Mouse (Mus musculus) hindbrain, embryonic 16.5 days (tissue): ENCODE results near the gene Thbs1. TPM values are rescaled to one million over a fixed set of nuclear protein-coding genes. Genes with fewer than 3 reads are reported as not detected.
A peak's percentile ranks its signal among the peaks of the same experiment; 100 is the strongest.
"Not testable (repeated sequence)": the region's sequence is repeated elsewhere in the genome, so short reads cannot be mapped to it uniquely, and the experiment has no call there.

Experiments used
- ATAC-seq: fragments of 200-750 bp; cut with Nextera tagmentation; 2 replicates; pipeline ENCODE4 v1.8.0; 2017; ENCODE audit warnings: moderate TSS enrichment, moderate library complexity
- H3K27ac ChIP-seq: fragments of 300-500 bp; sonication (generic); 2 replicates; pipeline ENCODE4 v1.5.1; 2014; ENCODE audit warnings: low read depth, mild to moderate bottlenecking, control low read depth, low read length, moderate library complexity
- H3K27me3 ChIP-seq: fragments of 300-500 bp; sonication (generic); replicated peaks from 2 replicates; pipeline ENCODE4 v1.6.1; 2014; ENCODE audit warnings: low read length; ENCODE audit not compliant: control insufficient read depth, insufficient read depth
- H3K36me3 ChIP-seq: fragments of 300-500 bp; sonication (generic); 2 replicates; pipeline ENCODE4 v1.6.1; 2014; ENCODE audit warnings: mild to moderate bottlenecking, low read length, moderate library complexity, mixed read lengths; ENCODE audit not compliant: control insufficient read depth, insufficient read depth
- H3K4me1 ChIP-seq: fragments of 300-500 bp; sonication (generic); 2 replicates; pipeline ENCODE4 v1.6.1; 2014; ENCODE audit warnings: low read depth, low read length; ENCODE audit not compliant: control insufficient read depth, insufficient read depth
- H3K4me2 ChIP-seq: fragments of 300-500 bp; sonication (generic); 2 replicates; pipeline ENCODE4 v1.6.1; 2014; ENCODE audit warnings: mild to moderate bottlenecking, low read length, control low read depth, moderate library complexity
- H3K4me3 ChIP-seq: fragments of 300-500 bp; sonication (generic); 2 replicates; pipeline ENCODE4 v1.5.1; 2014; ENCODE audit warnings: mild to moderate bottlenecking, low read length, control low read depth, moderate library complexity
- H3K9ac ChIP-seq: fragments of 300-500 bp; sonication (generic); 2 replicates; pipeline ENCODE4 v1.6.1; 2014; ENCODE audit warnings: low read depth, mild to moderate bottlenecking, control low read depth, low read length, moderate library complexity
- H3K9me3 ChIP-seq: fragments of 300-500 bp; sonication (generic); 2 replicates; pipeline ENCODE4 v1.6.1; 2014; ENCODE audit warnings: mild to moderate bottlenecking, low read length, moderate library complexity; ENCODE audit not compliant: control insufficient read depth
- WGBS: fragments of 180-500 bp; shearing (Covaris S2); extraction: QIAGEN DNeasy Blood & Tissue Kit; methylation state at CpG from one replicate; pipeline ENCODE4 v1.1.7; 2014; 5-methylcytosine and 5-hydroxymethylcytosine counted together
- polyA plus RNA-seq: library from polyadenylated mRNA; unstranded; fragments of >200 nt; fragmentation: Nextera tagmentation; extraction: Ambion mirVana; gene quantifications from 2 replicates; pipeline ENCODE4 v1.2.1, GENCODE M21; 2015

Thbs1 gene
- polyA plus RNA-seq, 1 experiment from 2014 or later, result 6.2 TPM

DNA sequence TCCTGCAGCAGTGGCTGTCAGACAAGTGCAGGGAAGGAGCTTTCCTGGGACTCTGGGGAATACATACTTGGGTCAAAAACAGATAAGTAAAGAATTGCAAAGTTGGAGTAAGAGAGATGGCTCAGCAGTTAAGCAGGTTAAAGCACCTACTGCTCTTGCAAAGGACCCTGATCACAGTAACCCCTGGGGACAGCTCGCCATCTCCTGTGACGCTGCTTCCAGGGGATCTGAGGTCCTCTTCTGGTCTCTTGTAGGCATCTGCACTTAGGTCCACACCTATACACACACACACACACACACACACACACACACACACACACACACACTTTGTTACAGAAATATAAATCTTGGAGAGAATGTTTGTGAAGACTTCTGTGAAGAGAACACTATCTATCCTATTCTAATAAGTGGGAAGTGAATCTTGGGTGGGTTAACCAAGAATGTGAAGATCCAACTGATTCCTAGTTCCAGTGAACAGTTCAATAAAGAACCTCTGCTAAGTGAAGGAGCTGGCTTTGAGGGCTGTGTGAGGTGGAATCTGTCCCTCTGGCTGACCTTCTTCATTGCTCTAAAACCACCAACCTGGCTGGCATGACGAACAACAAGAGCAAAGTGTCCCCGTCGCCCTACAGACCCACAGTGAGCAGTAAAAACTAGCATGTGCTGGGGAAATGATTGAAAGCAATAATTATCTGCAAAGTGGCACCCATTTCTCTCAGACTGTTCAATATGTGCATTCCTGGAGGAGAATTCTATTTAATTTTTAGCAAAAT is 16.0 kb downstream of the Thbs1 start:
- no peaks in the 10 kb centered on the region for H3K9me3 ChIP-seq

DNA sequence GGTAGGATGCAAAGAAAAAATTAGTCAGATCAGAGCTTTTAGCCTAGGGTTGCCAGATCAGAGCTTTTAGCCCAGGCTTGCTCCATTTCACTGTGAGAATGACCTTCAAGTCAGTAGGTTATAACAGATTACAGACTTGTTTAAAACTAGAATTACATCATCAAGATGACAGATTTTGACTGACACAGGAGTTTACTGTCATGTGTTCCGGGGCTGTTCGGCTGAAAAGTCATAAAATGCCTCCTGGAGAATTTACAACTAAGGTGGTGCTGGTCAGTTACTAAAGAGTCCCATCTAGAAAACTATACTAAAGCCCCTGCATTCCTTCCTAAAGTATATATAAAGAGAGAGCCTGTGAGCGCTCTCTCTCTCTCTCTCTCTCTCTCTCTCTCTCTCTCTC is 16.6 kb downstream of the Thbs1 start:
- H3K4me3 ChIP-seq, result no peak overlapping the region
- H3K27me3 ChIP-seq, result no peaks in the 10 kb centered on the region
- no peak overlapping the region for H3K27ac ChIP-seq
- H3K4me1 ChIP-seq, result no peaks in the 10 kb centered on the region
- no peaks in the 10 kb centered on the region for H3K9me3 ChIP-seq
- no peak overlapping the region for H3K9ac ChIP-seq
- 79% methylated on average over 3 of the region's 3 CpGs for WGBS
- H3K36me3 ChIP-seq, result no peaks in the 10 kb centered on the region
- no peak for ATAC-seq
- H3K4me2 ChIP-seq, result no peak overlapping the region

More for the DNA sequence above, 16.0 kb downstream of the Thbs1 start:
- Histone ChIP-seq H3K27ac (no peak overlapping the region), H3K27me3 (no peaks in the 10 kb centered on the region), H3K4me3 (no peak overlapping the region), H3K4me2 (no peak overlapping the region), H3K36me3 (no peaks in the 10 kb centered on the region), H3K4me1 (no peaks in the 10 kb centered on the region), H3K9ac (no peak overlapping the region)
- 89% methylated on average over 5 of the region's 5 CpGs for WGBS
- ATAC-seq, result no peak

DNA sequence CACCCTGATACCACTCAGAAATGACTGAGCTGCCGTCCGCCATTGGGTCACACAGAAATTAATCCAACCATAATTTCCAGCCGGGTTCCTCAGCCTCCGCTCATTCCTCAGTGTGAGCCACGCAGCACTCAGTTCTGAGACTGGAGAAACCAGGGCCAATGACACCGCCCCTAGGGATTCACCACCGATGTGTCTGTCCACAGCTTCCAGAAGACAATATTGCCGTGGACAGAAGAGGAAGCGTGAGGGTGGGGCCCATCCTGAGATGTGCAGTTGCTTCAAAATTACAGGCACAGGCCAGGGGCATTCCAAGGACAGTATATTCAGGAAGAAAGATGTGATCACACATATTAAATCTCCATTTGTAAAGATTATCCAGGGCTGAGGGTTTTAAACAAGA is 25.4 kb downstream of the Thbs1 start:
- no peaks in the 10 kb centered on the region for H3K4me1 ChIP-seq
- H3K4me3 ChIP-seq, result no peak overlapping the region
- no peaks in the 10 kb centered on the region for H3K27me3 ChIP-seq
- WGBS, result 87% methylated on average over 9 of the region's 9 CpGs
- H3K9ac ChIP-seq, result no peak overlapping the region
- ATAC-seq, result no peak
- no peak overlapping the region for H3K27ac ChIP-seq
- no peak overlapping the region for H3K4me2 ChIP-seq
- H3K36me3 ChIP-seq, result no peaks in the 10 kb centered on the region
- no peaks in the 10 kb centered on the region for H3K9me3 ChIP-seq

DNA sequence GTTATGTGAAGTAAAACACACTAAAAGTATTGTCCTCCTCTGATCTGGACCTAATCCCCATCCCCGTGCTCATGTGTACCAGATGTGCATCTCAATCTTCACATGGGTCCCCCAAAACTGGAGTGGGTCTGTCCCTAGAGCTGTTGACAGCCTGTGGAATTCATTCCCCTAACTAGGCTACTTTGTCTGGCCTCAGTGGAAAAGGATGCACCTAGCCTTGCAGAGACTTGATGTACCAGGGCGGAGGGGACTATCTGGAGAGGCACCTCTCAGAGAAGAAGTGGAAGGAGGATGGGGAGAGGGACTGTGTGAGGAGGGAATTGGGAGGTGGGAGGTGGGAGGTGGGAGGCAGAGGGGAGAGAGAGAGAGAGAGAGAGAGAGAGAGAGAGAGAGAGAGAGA is 26.1 kb downstream of the Thbs1 start:
- Histone ChIP-seq H3K4me2 (no peak overlapping the region), H3K9me3 (no peaks in the 10 kb centered on the region), H3K27me3 (no peaks in the 10 kb centered on the region), H3K36me3 (no peaks in the 10 kb centered on the region), H3K4me1 (no peaks in the 10 kb centered on the region), H3K4me3 (no peak overlapping the region), H3K27ac (no peak overlapping the region), H3K9ac (no peak overlapping the region)
- WGBS, result 90% methylated on average over 2 of the region's 2 CpGs
- no peak for ATAC-seq

DNA sequence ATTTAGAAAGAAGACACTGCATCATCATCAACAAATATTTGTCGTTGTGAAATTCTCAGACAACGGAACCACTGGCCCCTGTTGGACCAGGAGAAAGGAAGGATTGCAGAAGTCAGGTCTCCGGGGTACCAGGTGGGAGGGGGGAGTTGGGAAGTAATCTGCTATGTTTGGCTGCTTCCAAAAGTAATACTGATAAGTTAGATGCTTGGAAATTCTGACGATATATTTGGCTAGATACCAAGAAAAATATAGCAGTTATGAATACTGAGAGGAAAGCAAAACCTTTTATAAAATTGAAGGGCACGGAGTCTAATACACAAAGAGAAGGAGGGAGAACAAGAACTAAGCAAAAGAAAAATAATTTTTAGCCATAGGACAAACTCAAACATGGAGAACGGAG is 27.6 kb downstream of the Thbs1 start:
- Histone ChIP-seq H3K27ac (no peak overlapping the region), H3K9me3 (no peaks in the 10 kb centered on the region), H3K4me3 (no peak overlapping the region), H3K4me2 (no peak overlapping the region), H3K4me1 (no peaks in the 10 kb centered on the region), H3K27me3 (no peaks in the 10 kb centered on the region), H3K36me3 (no peaks in the 10 kb centered on the region), H3K9ac (no peak overlapping the region)
- no peak for ATAC-seq
- 79% methylated on average over 6 of the region's 6 CpGs for WGBS

- H3K4me3 ChIP-seq, result no peak overlapping the region
- no peak overlapping the region for H3K27ac ChIP-seq
- H3K4me1 ChIP-seq, result no peaks in the 10 kb centered on the region
- H3K9me3 ChIP-seq, result no peaks in the 10 kb centered on the region
- H3K9ac ChIP-seq, result no peak overlapping the region
- ATAC-seq, result no peak
- no peaks in the 10 kb centered on the region for H3K36me3 ChIP-seq
- 91% methylated on average over 10 of the region's 10 CpGs for WGBS
- H3K27me3 ChIP-seq, result no peaks in the 10 kb centered on the region
- H3K4me2 ChIP-seq, result no peak overlapping the region
Observed at GRCm38 (mm10) chr2:118141651-118142050, 30.0 kb downstream of the Thbs1 start.

- H3K9me3 ChIP-seq, result not testable (repeated sequence)
Observed at GRCm38 (mm10) chr2:118147749-118148148, 36.1 kb downstream of the Thbs1 start.

DNA sequence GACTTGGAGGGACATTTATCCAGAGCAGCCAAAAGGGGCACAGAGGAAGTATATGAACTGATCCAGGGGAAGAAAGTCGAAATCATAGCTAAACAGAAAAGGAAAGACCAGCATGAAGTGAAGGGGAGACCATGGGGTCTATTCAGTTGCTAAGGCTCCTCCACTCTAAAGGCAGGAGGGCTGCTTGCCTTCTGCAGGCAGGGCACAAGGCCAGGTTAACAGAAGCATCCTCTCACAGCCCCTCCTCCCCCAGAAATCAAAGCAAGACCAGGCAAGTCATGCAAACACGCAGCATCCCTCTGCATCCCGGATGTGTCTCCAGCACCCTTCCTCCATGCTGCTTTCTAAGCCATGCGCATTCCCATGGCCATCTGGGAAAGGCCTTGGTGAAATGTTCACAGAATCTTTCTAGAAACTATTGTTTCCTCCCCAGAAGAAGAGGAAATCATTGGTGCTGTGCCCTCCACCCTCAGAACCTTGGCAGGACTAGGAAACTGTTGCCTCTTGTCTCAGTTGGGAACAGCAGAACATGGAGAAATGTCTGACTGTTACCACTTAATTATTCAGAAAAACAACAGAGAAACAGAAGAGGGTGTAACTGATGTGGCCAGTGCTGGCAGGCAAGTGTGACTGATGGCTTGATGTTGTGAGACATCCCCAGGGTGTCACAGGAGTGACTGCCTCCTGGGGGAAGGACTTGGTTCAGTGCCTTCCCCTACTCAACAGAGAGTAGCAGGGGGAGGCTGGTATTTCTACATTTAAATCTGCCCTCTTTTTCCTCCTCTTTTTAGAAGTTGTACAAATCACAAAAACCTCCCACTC is 36.9 kb downstream of the Thbs1 start:
- Histone ChIP-seq H3K4me3 (no peak overlapping the region), H3K36me3 (no peaks in the 10 kb centered on the region), H3K27me3 (no peaks in the 10 kb centered on the region), H3K9me3 (no peaks in the 10 kb centered on the region), H3K4me1 (peaks cover 6% of the 10 kb centered on the region), H3K4me2 (no peak overlapping the region), H3K27ac (no peak overlapping the region), H3K9ac (no peak overlapping the region)
- no peak for ATAC-seq
- WGBS, result 71% methylated on average over 4 of the region's 4 CpGs

More at GRCm38 (mm10) chr2:118147749-118148148, 36.1 kb downstream of the Thbs1 start:
- not testable (repeated sequence) for H3K9ac ChIP-seq, H3K27me3 ChIP-seq, H3K4me3 ChIP-seq, H3K4me1 ChIP-seq, H3K27ac ChIP-seq, H3K36me3 ChIP-seq, ATAC-seq, H3K4me2 ChIP-seq
- 63% methylated on average over 3 of the region's 3 CpGs for WGBS

GRCm38 (mm10) chr2:118149855-118150563 is 38.3 kb downstream of the Thbs1 start:
- no peaks in the 10 kb centered on the region for H3K9me3 ChIP-seq
- 57% methylated on average over 12 of the region's 12 CpGs for WGBS
- no peaks in the 10 kb centered on the region for H3K36me3 ChIP-seq
- H3K27ac ChIP-seq, result peak overlapping the region; percentile 39; the same call in 1 of the 2 replicates
- H3K4me3 ChIP-seq, result no peak overlapping the region
- ATAC-seq, result peak; percentile 91
- H3K4me1 ChIP-seq, result peaks cover 6% of the 10 kb centered on the region
- H3K9ac ChIP-seq, result no peak overlapping the region
- H3K4me2 ChIP-seq, result no peak overlapping the region
- no peaks in the 10 kb centered on the region for H3K27me3 ChIP-seq
